Mouse (Mus musculus) neural tube, postnatal 0 days (tissue): Measurements from ENCODE around the gene Efcab5. TPM values are rescaled to one million over a fixed set of nuclear protein-coding genes. Genes with fewer than 3 reads are reported as not detected.

Source experiments
- microRNA counts: library from miRNA; unstranded; fragments of <30 nt; microRNA quantifications from one replicate; lab custom pipeline; 2015
- microRNA-seq: library from miRNA; unstranded; fragments of <30 nt; microRNA quantifications from one replicate; pipeline ENCODE4, GENCODE M21; 2016
- polyA plus RNA-seq: library from polyadenylated mRNA; unstranded; fragments of >200 nt; fragmentation: Nextera tagmentation; extraction: Ambion mirVana; gene quantifications from 2 replicates; pipeline ENCODE4 v1.2.1, GENCODE M21; 2015

Gene Efcab5
- 0.32 and 0.66 TPM in 2 replicates for polyA plus RNA-seq

DNA sequence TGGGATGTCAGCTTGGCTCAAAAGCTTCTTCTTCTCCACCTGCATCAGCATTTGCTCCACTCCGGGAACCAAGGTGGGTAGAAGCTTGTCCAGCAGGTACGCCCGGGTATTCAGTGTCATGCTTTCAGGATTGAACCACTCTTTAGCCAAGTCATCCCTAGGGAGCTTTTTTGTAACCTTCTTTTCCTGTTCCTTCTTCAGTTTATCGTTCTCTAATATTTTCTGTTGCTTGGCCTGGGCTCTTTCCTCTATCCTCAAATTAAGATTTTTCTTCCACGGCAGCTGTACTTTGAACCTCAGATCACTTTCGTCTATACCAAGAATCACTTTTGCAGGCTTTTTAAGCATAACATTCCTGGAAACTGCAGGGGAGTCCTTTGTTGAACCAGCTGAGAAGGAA is at the start of gene Efcab5:
Gene Efcab5 (minus strand): TSS at position 101 of the 400 bp plus-strand sequence.

DNA sequence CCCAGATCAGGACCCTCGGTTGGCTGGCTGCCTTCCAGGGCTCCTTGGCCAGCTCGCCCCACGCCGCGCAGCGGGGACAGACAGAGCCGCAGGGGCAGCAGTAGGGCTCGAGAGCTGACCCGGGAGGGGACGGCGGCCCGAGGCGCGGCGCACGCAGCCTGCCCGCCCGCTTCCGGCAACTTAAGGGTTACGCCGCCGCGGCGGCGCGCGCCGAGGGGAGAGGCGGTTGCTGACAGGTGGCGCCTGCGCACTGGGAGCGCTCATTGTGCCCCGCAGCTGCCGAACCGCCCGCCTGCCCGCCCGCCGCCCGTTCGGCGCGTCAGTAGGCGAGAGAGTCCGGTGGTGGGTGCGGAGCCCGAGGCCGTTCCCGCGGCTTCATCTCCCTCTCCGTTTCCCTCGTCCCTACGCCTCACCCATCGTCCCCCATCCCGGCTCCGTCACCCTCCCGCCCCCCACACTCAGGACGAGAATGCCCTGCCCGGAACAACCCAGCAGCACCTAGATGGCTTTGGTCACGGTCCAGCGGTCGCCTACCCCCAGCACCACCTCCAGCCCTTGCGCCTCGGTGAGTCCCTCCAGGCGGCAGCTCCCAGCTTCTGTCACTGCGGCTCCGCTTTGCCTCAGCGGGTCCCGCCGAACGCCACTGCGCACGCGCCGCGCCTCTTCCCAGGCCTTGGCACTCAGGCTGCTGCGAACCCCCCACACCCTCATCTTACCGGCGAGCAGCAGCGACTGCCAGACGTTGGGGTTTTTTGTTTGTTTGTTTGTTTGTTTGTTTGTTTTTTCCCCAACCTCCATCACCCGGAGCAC is 27.4 kb upstream of the Efcab5 start, which contains the start of gene Ssh2:
Gene Ssh2 (plus strand): TSS at position 337 of the 810 bp plus-strand sequence.

DNA sequence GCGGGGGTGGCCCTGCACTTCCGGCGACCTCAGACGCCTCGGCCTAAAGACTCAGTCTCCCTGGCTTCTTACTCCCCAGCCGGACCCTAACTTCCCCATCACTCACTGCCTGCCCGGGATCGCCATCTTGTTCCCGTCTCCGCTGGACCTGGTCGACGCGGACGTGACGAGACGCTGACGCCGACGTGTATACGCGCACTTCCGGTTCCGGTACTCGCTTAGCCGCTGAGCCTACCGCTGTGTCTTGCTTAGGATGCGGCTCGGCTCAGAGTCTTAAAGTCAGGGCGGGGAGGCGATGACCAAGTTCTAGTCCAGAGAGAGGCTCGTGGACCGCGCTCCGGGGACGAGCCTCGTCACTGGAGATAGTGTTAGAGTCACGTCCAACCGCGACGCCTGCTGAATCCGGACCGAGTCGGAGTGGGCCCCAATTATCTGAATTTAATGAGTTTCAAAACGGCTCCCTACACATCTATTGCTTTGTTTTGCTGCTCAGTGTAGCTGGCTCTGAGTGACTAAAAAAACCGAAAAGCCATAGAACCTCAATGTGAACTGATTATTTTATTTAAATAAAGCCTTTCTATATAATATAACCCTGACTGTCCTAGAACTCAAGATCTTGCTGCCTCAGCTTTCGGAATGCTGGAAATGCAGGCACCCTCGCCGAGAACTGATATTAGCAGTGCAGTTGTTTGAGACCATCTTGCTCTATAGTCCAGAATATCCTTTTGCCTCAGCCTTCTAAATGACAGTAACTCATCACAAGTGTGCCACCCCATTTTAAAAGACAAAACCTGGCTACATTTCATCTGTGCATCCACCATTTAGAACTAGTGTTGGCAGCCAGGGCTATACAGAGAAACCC is 110.3 kb downstream of the Efcab5 start, which contains the start of gene Nsrp1:
Gene Nsrp1 (minus strand): TSS at position 163 of the 862 bp plus-strand sequence.

MicroRNAs within 50 kb of the gene (microRNA counts, 519-probe panel; counts per million panel counts)
- 3,495 counts per million, percentile 23 among the panel's probes with 10 or more counts for microRNA mmu-miR-423-3p (lab: Ali Mortazavi, UCI)
- 2,887 counts per million, percentile 12 among the panel's probes with 10 or more counts for microRNA mmu-miR-423-5p (lab: Ali Mortazavi, UCI)

Small RNAs within 50 kb of the gene (microRNA-seq; reads per million reads assigned to microRNA genes)
- gene Mir423: 1,104 reads per million, percentile 75 among the genes with 10 or more reads in this experiment

Other genes with a start within 250 kb of the Efcab5 start
- gene Slc6a4, start 190.4 kb downstream of the Efcab5 start, polyA plus RNA-seq: 0.72 and 1.0 TPM in 2 replicates
- gene Nsrp1, start 110.5 kb downstream of the Efcab5 start, polyA plus RNA-seq: 44.7 and 50.3 TPM in 2 replicates
- gene Ssh2, start 27.3 kb upstream of the Efcab5 start, polyA plus RNA-seq: 8.1 and 10.7 TPM in 2 replicates